Mouse (Mus musculus) hindbrain, embryonic 14.5 days (tissue): ENCODE measurements around the gene Zdhhc3. TPM values are rescaled to one million over a fixed set of nuclear protein-coding genes. Genes with fewer than 3 reads are reported as not detected.

Experiments
- ATAC-seq: fragments of 200-750 bp; cut with Nextera tagmentation; 2 replicates; pipeline ENCODE4 v1.8.0; 2017; ENCODE audit warnings: moderate number of reproducible peaks, mild to moderate bottlenecking, moderate TSS enrichment, moderate library complexity; ENCODE audit not compliant: low FRiP score
- DNase-seq: peaks from one replicate; pipeline ENCODE4 v3.0.0-alpha.2; 2015; ENCODE audit warnings: low spot score
- H3K27ac ChIP-seq: fragments of 300-500 bp; sonication (generic); 2 replicates; pipeline ENCODE4 v1.5.1; 2014; ENCODE audit warnings: mild to moderate bottlenecking, moderate library complexity
- H3K27me3 ChIP-seq: fragments of 300-500 bp; sonication (generic); 2 replicates; pipeline ENCODE4 v1.6.1; 2014; ENCODE audit warnings: mild to moderate bottlenecking, low read length, mixed read lengths; ENCODE audit not compliant: control insufficient read depth, insufficient read depth
- H3K36me3 ChIP-seq: fragments of 300-500 bp; sonication (generic); replicated peaks from 2 replicates; pipeline ENCODE4 v1.6.1; 2014; ENCODE audit not compliant: control insufficient read depth, insufficient read depth
- H3K4me1 ChIP-seq: fragments of 300-500 bp; sonication (generic); replicated peaks from 2 replicates; pipeline ENCODE4 v1.6.1; 2014; ENCODE audit warnings: antibody characterized with exemption, low read length, mixed read lengths; ENCODE audit not compliant: control insufficient read depth, insufficient read depth
- H3K4me2 ChIP-seq: fragments of 300-500 bp; sonication (generic); replicated peaks from 2 replicates; pipeline ENCODE4 v1.6.1; 2014; ENCODE audit warnings: mild to moderate bottlenecking, moderate library complexity
- H3K4me3 ChIP-seq: fragments of 300-500 bp; sonication (generic); replicated peaks from 2 replicates; pipeline ENCODE4 v1.5.1; 2014; ENCODE audit warnings: mild to moderate bottlenecking, low read length
- H3K9ac ChIP-seq: fragments of 300-500 bp; sonication (generic); 2 replicates; pipeline ENCODE4 v1.6.1; 2014
- H3K9me3 ChIP-seq: fragments of 300-500 bp; sonication (generic); 2 replicates; pipeline ENCODE4 v1.6.1; 2016; ENCODE audit warnings: low read length; ENCODE audit not compliant: control insufficient read depth
- WGBS: fragments of 180-500 bp; shearing (Covaris S2); extraction: QIAGEN DNeasy Blood & Tissue Kit; methylation state at CpG from one replicate; pipeline ENCODE4 v1.1.7; 2014; 5-methylcytosine and 5-hydroxymethylcytosine counted together
- polyA plus RNA-seq: library from polyadenylated mRNA; unstranded; fragments of >200 nt; fragmentation: Nextera tagmentation; extraction: Ambion mirVana; gene quantifications from 2 replicates; pipeline ENCODE4 v1.2.1, GENCODE M21; 2014

Gene Zdhhc3
- polyA plus RNA-seq, 1 experiment from 2014 or later = 63.6 TPM

GRCm38 (mm10) chr9:123047665-123048064, 65.3 kb downstream of the Zdhhc3 start:
- 100% methylated on average over 1 of the region's 1 CpGs for WGBS

GRCm38 (mm10) chr9:123034426-123034825, 78.6 kb downstream of the Zdhhc3 start, which contains the start of gene Tgm4:
Gene Tgm4 (plus strand): TSS chr9:123034726.
- no peak for DNase-seq
- WGBS = 91% methylated on average over 4 of the region's 4 CpGs
- Histone ChIP-seq H3K36me3 (no peaks in the 10 kb centered on the region), H3K27ac (no peak within 1 kb of the TSS), H3K4me2 (no peak within 1 kb of the TSS), H3K4me3 (no peak within 1 kb of the TSS), H3K9ac (no peak within 1 kb of the TSS), H3K27me3 (no peaks in the 10 kb centered on the region), H3K9me3 (no peaks in the 10 kb centered on the region), H3K4me1 (no peaks in the 10 kb centered on the region)
- ATAC-seq = no peak

More at GRCm38 (mm10) chr9:123047665-123048064, 65.3 kb downstream of the Zdhhc3 start:
- Histone ChIP-seq H3K4me2 (no peak overlapping the region), H3K4me1 (no peaks in the 10 kb centered on the region), H3K4me3 (no peak overlapping the region), H3K9me3 (no peaks in the 10 kb centered on the region), H3K27me3 (no peaks in the 10 kb centered on the region), H3K9ac (no peak overlapping the region), H3K36me3 (no peaks in the 10 kb centered on the region), H3K27ac (no peak overlapping the region)
- DNase-seq (no peak), ATAC-seq (no peak)

- 85% methylated on average over 13 of the region's 13 CpGs for WGBS
- Histone ChIP-seq H3K36me3 (no peaks in the 10 kb centered on the region), H3K27ac (no peak overlapping the region), H3K4me2 (no peak overlapping the region), H3K27me3 (no peaks in the 10 kb centered on the region), H3K4me3 (no peak overlapping the region), H3K4me1 (no peaks in the 10 kb centered on the region), H3K9me3 (no peaks in the 10 kb centered on the region), H3K9ac (no peak overlapping the region)
- DNase-seq (no peak), ATAC-seq (no peak)
Measured at GRCm38 (mm10) chr9:123031496-123032246, 81.3 kb downstream of the Zdhhc3 start.

GRCm38 (mm10) chr9:123024201-123024600, 88.8 kb downstream of the Zdhhc3 start:
- ATAC-seq = no peak
- H3K27ac ChIP-seq = no peak overlapping the region
- H3K4me2 ChIP-seq = no peak overlapping the region
- 91% methylated on average over 2 of the region's 2 CpGs for WGBS
- H3K9ac ChIP-seq = no peak overlapping the region
- no peaks in the 10 kb centered on the region for H3K27me3 ChIP-seq
- no peaks in the 10 kb centered on the region for H3K36me3 ChIP-seq
- no peak overlapping the region for H3K4me3 ChIP-seq
- H3K4me1 ChIP-seq = peaks cover 19% of the 10 kb centered on the region
- DNase-seq = no peak
- no peaks in the 10 kb centered on the region for H3K9me3 ChIP-seq

GRCm38 (mm10) chr9:123021636-123022379, 91.2 kb downstream of the Zdhhc3 start:
- no peaks in the 10 kb centered on the region for H3K27me3 ChIP-seq
- H3K4me3 ChIP-seq = peak overlapping the region; percentile 68
- H3K4me1 ChIP-seq = peaks cover 25% of the 10 kb centered on the region
- 41% methylated on average over 18 of the region's 24 CpGs for whole genome bisulfite sequencing
- no peak; the same call in 1 of the 2 replicates for ATAC-seq
- DNase-seq = peak; percentile 29
- peak overlapping the region; percentile 52 for H3K9ac ChIP-seq
- no peaks in the 10 kb centered on the region for H3K36me3 ChIP-seq
- H3K9me3 ChIP-seq = no peaks in the 10 kb centered on the region
- H3K4me2 ChIP-seq = peak overlapping the region; percentile 64
- H3K27ac ChIP-seq = peak overlapping the region; percentile 32; the same call in 1 of the 2 replicates

- Histone ChIP-seq H3K9me3 (no peaks in the 10 kb centered on the region), H3K9ac (peak within 1 kb of the TSS; percentile 63), H3K4me1 (peaks cover 25% of the 10 kb centered on the region), H3K4me3 (peak within 1 kb of the TSS; percentile 68), H3K36me3 (peaks cover 7% of the 10 kb centered on the region; the same call in 1 of the 2 replicates), H3K27ac (peak within 1 kb of the TSS; percentile 83), H3K4me2 (peak within 1 kb of the TSS; percentile 64), H3K27me3 (no peaks in the 10 kb centered on the region)
- 1% methylated on average over 49 of the region's 69 CpGs for WGBS
- ATAC-seq (peak; percentile 95), DNase-seq (peak; percentile 81)
Measured at GRCm38 (mm10) chr9:123020995-123021631, 91.9 kb downstream of the Zdhhc3 start, which contains the start of gene Tmem42. Gene Tmem42 (plus strand): TSS chr9:123021326.

Other genes starting within 250 kb of the Zdhhc3 start
- gene Zfp445, start 247.2 kb downstream of the Zdhhc3 start, polyA plus RNA-seq = 97.7 and 104 TPM in 2 replicates
- gene Zkscan7, start 227.5 kb downstream of the Zdhhc3 start, polyA plus RNA-seq = 1.9 and 2.2 TPM in 2 replicates
- 16.1 and 17.0 TPM in 2 replicates for gene Zfp105, start 190.1 kb downstream of the Zdhhc3 start, polyA plus RNA-seq
- gene 1110059G10Rik, start 162.2 kb downstream of the Zdhhc3 start, polyA plus RNA-seq = 32.3 and 33.9 TPM in 2 replicates
- 9.2 and 9.3 TPM in 2 replicates for gene Kif15, start 162.2 kb downstream of the Zdhhc3 start, polyA plus RNA-seq
- gene Tmem42, start 91.9 kb downstream of the Zdhhc3 start, polyA plus RNA-seq = 27.6 and 29.8 TPM in 2 replicates
- 0.30 and 0.68 TPM in 2 replicates for gene Tgm4, start 78.5 kb downstream of the Zdhhc3 start, polyA plus RNA-seq
- 73.2 and 76.4 TPM in 2 replicates for gene Exosc7, start within 50 bp of the Zdhhc3 start, polyA plus RNA-seq
- gene Clec3b, start 37.7 kb upstream of the Zdhhc3 start, polyA plus RNA-seq = 0.60 and 0.64 TPM in 2 replicates
- 0.09 and 0.33 TPM in 2 replicates for gene Cdcp1, start 102.8 kb upstream of the Zdhhc3 start, polyA plus RNA-seq
- 35.2 and 42.0 TPM in 2 replicates for gene Tmem158, start 147.6 kb upstream of the Zdhhc3 start, polyA plus RNA-seq